Mouse (Mus musculus): ENCODE data around the gene Arl6ip5.

Arl6ip5 gene

GRCm38 (mm10) chr6:97223566-97223965 is 13.1 kb downstream of the Arl6ip5 start:
- WGBS, result 78% methylated on average over 4 of the region's 4 CpGs

GRCm38 (mm10) chr6:97224505-97224904 is 14.0 kb downstream of the Arl6ip5 start:
- WGBS, result 99% methylated on average over 8 of the region's 8 CpGs

GRCm38 (mm10) chr6:97226083-97226491 is 15.6 kb downstream of the Arl6ip5 start:
- WGBS, result 66% methylated on average over 1 of the region's 1 CpGs

DNA sequence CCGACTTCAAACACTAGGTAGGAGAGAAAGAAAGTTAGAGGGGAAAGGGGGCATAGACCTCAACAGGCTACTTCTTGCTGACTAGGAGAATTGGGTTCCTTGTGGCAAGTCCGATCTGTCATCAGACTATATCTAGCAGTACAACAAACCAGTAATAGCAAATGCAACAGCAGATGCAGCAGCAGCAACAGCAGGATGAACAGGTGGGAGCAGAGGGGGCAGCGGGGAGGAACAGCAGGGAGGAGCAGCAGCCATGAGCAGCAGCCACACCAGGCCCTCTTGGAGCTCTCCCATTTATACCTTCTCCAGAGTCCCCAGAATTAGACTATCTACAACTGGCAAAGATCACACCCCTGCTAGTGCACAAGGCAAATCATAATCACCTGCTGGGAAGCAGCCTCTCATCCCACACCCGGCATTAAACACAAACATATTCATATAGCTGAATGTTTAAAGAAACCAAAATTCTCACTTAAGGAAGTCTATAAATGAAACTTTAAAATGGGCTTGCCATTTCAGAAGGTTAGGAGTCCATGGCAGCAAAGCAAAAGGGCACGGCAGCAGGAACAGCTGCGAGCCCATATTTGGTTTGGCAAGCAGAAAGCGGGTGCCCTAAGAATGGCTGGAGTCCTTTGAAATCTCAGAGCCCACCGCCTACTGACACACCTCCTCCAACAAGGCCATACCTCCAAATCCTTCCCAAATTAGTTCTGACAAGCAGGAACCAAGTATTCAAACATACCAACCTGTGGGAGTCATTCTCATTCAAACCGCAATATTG is 16.8 kb downstream of the Arl6ip5 start:
- 89% methylated on average over 9 of the region's 9 CpGs for WGBS

DNA sequence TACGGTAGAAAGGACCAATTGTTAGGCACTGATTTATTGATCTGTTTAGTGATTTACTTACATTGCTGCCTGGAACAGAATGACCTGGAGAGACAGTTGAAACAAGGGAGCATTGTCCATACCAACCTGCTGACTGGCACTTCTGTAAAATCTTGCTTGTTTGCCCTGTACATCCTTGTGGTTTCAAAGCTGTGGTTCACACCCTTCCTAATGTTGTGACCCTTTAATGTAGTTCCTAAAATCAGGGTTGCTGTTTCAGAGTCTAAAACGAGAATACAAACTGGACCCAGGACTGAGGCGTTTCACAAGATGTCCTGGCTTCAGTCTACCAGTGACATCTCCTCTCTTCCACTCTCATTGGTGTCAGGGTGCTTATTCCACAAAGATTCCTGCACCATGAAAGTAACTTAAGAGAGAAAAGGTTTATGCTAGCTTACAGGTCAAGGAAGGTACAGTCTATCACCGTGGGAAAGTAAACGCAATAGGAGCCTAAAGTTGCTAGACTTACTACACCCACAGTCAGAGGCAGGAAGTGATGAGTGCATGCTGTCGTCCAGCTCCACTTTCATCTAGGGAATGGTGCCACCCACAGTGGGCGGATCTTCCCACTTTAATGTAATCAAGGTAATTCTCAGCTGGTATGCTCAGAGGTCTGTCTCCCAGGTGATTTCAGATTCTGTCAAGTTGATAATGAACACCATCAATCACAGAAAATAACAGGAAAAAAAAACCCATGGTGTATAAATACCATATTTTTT is 24.6 kb downstream of the Arl6ip5 start:
- 84% methylated on average over 7 of the region's 7 CpGs for WGBS

- 96% methylated on average over 5 of the region's 5 CpGs for WGBS
These were observed 25.6 kb downstream of the Arl6ip5 start for GRCm38 (mm10) chr6:97236088-97236487.

- 97% methylated on average over 6 of the region's 6 CpGs for WGBS
These were observed 28.9 kb downstream of the Arl6ip5 start for GRCm38 (mm10) chr6:97239360-97239759.

- WGBS, result 89% methylated on average over 5 of the region's 5 CpGs
These were observed 29.6 kb downstream of the Arl6ip5 start for GRCm38 (mm10) chr6:97240092-97240491.

GRCm38 (mm10) chr6:97242522-97242921 is 32.0 kb downstream of the Arl6ip5 start:
- 96% methylated on average over 4 of the region's 4 CpGs for WGBS

GRCm38 (mm10) chr6:97250966-97251365 is 40.5 kb downstream of the Arl6ip5 start:
- WGBS, result 34% methylated on average over 6 of the region's 6 CpGs

DNA sequence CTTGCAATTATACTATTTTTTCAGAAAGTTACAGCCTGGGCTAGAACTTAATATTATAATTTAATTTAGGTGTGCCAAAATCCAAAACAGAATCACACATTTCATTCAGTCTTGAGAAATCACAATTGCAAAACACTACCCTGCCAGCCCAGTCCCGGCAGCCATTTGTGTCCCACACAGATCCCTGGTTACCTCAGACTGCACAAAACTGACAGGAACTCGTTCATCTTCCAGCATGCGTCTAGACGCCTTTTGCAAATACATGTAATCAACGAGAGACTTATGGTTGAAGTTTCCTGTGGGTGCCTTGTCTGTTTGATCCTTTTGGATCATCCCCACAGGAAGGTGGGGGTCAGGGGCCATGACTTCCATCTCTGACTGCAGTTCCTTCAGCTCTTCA is 41.6 kb downstream of the Arl6ip5 start:
- 37% methylated on average over 5 of the region's 5 CpGs for WGBS

GRCm38 (mm10) chr6:97252711-97253221 is 42.3 kb downstream of the Arl6ip5 start, which contains the start of gene Lmod3:
TSS of gene Lmod3 (minus strand) at chr6:97252759.
- WGBS, result 35% methylated on average over 9 of the region's 9 CpGs

GRCm38 (mm10) chr6:97258489-97258888 is 48.0 kb downstream of the Arl6ip5 start:
- WGBS, result 88% methylated on average over 1 of the region's 1 CpGs

- 93% methylated on average over 2 of the region's 2 CpGs for WGBS
These were observed 49.4 kb downstream of the Arl6ip5 start for GRCm38 (mm10) chr6:97259926-97260325.

GRCm38 (mm10) chr6:97262229-97262628 is 51.7 kb downstream of the Arl6ip5 start:
- 88% methylated on average over 4 of the region's 4 CpGs for WGBS

- WGBS, result 87% methylated on average over 8 of the region's 8 CpGs
These were observed 54.8 kb downstream of the Arl6ip5 start for GRCm38 (mm10) chr6:97265240-97265639.

- 92% methylated on average over 3 of the region's 3 CpGs for WGBS
These were observed 55.2 kb downstream of the Arl6ip5 start for GRCm38 (mm10) chr6:97265705-97266104.

DNA sequence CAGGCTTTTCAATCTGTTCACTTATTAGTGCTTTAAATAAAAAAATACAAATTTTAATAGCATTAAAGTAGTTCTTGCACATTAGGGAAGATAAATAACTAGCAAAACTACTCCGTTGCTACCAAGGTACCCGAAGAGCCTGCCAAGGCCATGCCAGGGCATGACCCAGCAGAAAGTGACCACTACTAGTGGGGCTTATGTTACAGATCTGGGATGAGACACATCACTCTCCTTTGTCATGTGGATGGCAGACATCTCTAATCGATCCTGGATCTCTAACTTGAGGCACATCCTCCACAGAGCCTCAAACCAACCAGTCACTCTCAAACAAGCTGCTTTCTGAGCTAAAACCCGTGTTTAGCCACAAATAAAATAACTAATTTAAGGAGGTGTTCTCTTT is 56.2 kb downstream of the Arl6ip5 start:
- 92% methylated on average over 4 of the region's 4 CpGs for WGBS

GRCm38 (mm10) chr6:97267132-97267531 is 56.6 kb downstream of the Arl6ip5 start:
- WGBS, result 97% methylated on average over 2 of the region's 2 CpGs

- WGBS, result 70% methylated on average over 11 of the region's 11 CpGs
These were observed 59.1 kb downstream of the Arl6ip5 start for GRCm38 (mm10) chr6:97269596-97269995.

DNA sequence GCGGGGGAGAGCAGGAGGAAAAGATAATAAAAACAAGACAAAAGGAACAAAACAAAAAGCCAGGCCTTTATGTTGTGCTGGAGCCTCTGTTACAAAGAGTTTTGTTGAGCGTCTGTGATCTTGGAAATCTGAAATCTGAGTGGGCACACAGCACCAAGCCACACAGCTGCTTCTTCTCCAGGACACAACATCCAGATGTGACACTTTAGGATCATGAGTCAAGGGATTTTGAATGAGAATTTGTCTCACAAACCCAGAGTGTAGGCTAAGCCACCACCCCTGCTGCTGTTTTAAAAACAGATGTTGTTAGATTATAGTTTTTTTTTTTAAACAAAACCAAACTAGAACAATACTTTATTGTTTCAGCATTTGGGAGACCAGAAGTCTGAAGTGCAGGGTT is 61.9 kb downstream of the Arl6ip5 start:
- WGBS, result 74% methylated on average over 2 of the region's 2 CpGs

GRCm38 (mm10) chr6:97273058-97273710 is 62.7 kb downstream of the Arl6ip5 start:
- 91% methylated on average over 16 of the region's 16 CpGs for WGBS

All from cerebral cortex, adult 2 months (tissue).